Mouse (Mus musculus) erythroblast, embryonic 14.5 days (primary cell): ENCODE data around the gene Rom1. TPM values are rescaled to one million over a fixed set of nuclear protein-coding genes. Genes with fewer than 3 reads are reported as not detected.

Source experiments
- H3K27me3 ChIP-seq: 2 replicates; pipeline ENCODE4 v1.6.1; 2012; ENCODE audit warnings: inconsistent platforms; ENCODE audit not compliant: control insufficient read depth
- H3K36me3 ChIP-seq: 2 replicates; pipeline ENCODE4 v1.6.1; 2012; ENCODE audit warnings: mild to moderate bottlenecking, inconsistent platforms; ENCODE audit not compliant: control insufficient read depth
- H3K4me1 ChIP-seq: 2 replicates; pipeline ENCODE4 v1.6.1; 2012; ENCODE audit warnings: inconsistent platforms; ENCODE audit not compliant: control insufficient read depth
- H3K4me3 ChIP-seq: replicated peaks from 2 replicates; pipeline ENCODE3; 2012; ENCODE audit warnings: moderate library complexity, mild to moderate bottlenecking, inconsistent platforms
- H3K9me3 ChIP-seq: 2 replicates; pipeline ENCODE4 v1.6.1; 2012; ENCODE audit warnings: low read length, inconsistent platforms, mixed read lengths; ENCODE audit not compliant: control insufficient read depth
- GATA1 ChIP-seq: IDR thresholded peaks from 2 replicates; pipeline ENCODE4 v1.6.1; 2012; ENCODE audit warnings: low read length, inconsistent platforms, mixed read lengths
- TAL1 ChIP-seq: IDR thresholded peaks from 3 replicates; pipeline ENCODE4 v1.6.1; 2012; ENCODE audit warnings: low read length, inconsistent platforms, mixed read lengths
- polyA plus RNA-seq: library from polyadenylated mRNA; stranded (reverse); fragments of >175 nt; gene quantifications from 2 replicates; pipeline ENCODE4 v1.2.3, GENCODE M21; 2012

Gene Rom1
- polyA plus RNA-seq, 1 experiment: 0.57 TPM

DNA sequence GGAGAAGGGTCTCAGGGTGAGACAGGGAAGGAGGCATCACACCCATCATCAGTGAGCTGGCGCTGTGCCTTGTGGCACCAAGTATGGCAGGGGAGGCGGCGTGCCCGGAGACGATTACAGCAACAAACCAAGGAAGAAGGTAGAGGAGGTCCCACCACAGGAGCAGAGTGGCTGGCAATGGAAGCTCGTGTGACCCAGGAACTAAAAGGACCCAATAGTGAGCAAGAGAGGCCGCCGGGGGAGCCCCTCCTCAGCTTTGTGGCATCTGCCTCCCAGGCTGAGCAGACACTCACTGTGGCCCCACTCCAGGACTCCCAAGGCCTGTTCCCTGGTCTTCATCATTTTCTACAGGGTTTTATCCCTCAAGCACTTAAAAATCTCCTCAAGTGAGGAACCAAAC lies 36.6 kb upstream of the Rom1 start:
- Histone ChIP-seq H3K36me3 (peaks cover 79% of the 10 kb centered on the region), H3K27me3 (no peaks in the 10 kb centered on the region), H3K4me1 (peaks cover 46% of the 10 kb centered on the region), H3K4me3 (peak overlapping the region; percentile 77), H3K9me3 (no peaks in the 10 kb centered on the region)
- TF ChIP-seq GATA1: no peak
- no peak for TF ChIP-seq TAL1

DNA sequence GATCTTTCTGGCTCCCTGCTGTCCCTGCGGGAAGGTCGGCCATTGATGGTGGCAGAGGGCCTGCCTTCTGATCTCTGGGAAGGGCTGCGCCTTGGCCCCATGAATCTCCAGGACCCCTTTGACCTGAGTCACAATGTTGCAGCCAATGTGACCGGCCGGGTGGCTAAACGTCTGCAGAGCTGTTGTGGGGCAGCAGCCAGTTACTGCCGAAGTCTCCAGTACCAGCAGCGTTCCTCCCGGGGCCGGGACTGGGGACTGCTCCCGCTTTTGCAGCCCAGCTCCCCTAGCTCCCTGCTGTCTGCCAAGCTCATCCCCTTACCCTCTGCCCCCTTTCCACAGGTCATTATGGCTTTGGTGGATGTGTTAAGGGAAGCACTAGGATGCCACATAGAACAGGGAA lies 35.9 kb upstream of the Rom1 start:
- Histone ChIP-seq H3K4me3 (no peak overlapping the region), H3K4me1 (peaks cover 43% of the 10 kb centered on the region), H3K9me3 (no peaks in the 10 kb centered on the region), H3K27me3 (no peaks in the 10 kb centered on the region), H3K36me3 (peaks cover 79% of the 10 kb centered on the region)
- TF ChIP-seq GATA1: no peak

DNA sequence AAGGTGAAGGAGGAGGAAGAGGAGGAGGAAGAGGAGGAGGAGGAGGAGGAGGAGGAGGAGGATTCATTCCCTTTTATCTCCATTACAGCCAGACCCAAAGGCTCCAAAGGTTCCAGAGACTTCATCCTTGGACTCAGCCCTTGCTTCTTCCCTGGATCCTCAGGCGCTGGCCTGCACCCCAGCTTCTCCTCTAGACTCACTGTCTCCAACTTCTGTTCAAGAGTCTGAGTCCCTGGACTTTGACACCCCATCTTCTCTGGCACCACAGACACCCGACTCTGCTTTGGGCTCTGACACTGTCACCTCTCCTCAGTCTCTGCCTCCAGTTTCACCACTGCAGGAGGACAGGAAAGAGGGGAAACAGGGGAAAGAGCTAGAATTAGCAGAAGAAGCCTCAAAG lies 33.1 kb upstream of the Rom1 start:
- H3K4me1 ChIP-seq: peaks cover 22% of the 10 kb centered on the region
- H3K36me3 ChIP-seq: peaks cover 86% of the 10 kb centered on the region
- no peaks in the 10 kb centered on the region for H3K9me3 ChIP-seq

DNA sequence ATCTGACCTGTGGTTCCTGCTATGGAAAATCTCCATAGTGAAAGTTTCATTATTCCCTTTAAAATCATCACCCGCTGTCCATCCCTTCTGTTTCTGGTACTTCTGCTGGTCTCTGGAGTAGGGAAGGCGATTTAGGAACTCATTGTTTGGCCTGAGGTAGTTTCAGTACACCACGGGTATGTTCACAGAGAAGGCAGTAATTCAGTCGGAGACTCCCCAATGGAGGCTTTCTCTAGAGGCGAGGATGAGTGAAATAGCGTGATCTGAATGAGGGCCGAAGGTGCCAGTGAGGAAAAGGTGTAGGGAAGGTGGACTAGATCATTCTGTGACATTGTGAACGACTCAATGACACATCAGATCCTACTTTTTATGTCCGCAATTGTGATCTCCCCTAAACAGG lies 25.0 kb upstream of the Rom1 start:
- peak overlapping the region; percentile 88 for H3K4me3 ChIP-seq
- H3K27me3 ChIP-seq: no peaks in the 10 kb centered on the region
- no peak for TF ChIP-seq TAL1
- no peak for TF ChIP-seq GATA1
- H3K9me3 ChIP-seq: no peaks in the 10 kb centered on the region
- peaks cover 75% of the 10 kb centered on the region for H3K36me3 ChIP-seq
- H3K4me1 ChIP-seq: peaks cover 43% of the 10 kb centered on the region

More for the DNA sequence above, 33.1 kb upstream of the Rom1 start:
- Histone ChIP-seq H3K27me3 (no peaks in the 10 kb centered on the region), H3K4me3 (no peak overlapping the region)
- TF ChIP-seq TAL1 (no peak), GATA1 (no peak)

DNA sequence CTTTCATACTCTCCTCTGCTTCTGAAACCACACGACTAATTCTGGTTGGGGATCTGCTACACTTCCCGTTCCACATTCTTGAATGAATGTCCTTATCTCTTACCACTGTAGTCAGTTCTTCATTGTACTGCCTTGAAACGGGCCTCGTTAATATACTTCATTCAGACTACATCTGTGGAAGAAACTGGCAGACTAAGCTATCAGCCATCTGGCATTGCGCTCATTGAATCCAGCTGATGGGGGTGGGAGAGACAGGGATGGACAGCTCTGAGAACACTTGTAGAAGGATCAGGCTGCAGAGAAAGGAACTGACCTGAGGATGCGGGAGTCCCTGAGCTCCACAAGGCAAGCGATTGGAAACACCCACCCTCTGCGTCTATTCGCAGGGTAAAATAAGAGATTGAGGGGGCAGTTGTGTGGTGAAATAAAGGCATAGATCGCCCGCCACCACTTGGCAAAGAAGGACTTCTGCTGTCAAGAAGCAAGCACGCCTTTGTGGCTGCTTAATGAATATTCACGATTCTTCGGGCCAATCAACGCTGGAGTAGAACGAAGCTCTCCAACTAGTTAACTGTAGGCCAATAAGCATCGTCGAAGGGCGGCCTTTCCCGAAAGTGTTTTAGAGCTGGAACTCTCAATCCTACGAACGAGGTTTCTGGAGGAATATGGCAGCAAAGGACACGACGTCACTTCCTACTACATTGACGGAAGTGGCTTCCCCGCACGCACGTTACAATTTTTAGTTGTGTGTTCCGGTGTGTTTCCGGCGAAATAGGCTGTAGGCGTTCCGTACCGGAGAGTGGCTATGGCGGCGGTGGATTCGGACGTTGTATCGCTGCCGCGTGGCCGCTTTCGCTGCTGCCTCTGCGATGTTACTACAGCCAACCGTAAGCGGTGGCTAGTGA lies 24.2 kb upstream of the Rom1 start, which contains the start of gene Tut1:
Gene Tut1 (plus strand): TSS at position 713 of the 905 bp plus-strand sequence.
- H3K4me3 ChIP-seq: peak within 1 kb of the TSS; percentile 88
- H3K4me1 ChIP-seq: peaks cover 44% of the 10 kb centered on the region
- peaks cover 75% of the 10 kb centered on the region for H3K36me3 ChIP-seq
- H3K27me3 ChIP-seq: no peaks in the 10 kb centered on the region
- no peaks in the 10 kb centered on the region for H3K9me3 ChIP-seq
- no peak for TF ChIP-seq GATA1
- no peak for TF ChIP-seq TAL1

DNA sequence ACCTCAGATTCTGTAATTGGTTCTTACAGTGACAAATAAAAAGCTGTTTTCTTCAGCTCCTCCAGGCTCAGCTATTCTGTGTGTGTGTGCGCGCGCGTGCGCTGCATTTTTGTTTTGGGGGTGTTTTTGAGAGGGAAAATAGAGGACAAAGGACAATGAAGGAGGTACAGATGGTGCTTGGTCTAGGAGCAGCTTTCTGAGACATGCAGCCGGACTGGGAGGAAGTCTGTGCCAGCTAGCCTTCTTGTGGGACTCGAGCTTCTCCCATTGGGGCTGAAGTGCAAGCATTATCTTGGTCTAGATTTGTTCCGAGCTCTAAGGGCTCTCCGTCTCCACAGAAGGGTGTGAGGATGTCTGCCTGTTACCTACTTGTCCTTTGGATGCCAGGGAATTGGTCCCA lies 23.1 kb upstream of the Rom1 start:
- H3K27me3 ChIP-seq: no peaks in the 10 kb centered on the region
- H3K4me3 ChIP-seq: peak overlapping the region; percentile 12
- no peaks in the 10 kb centered on the region for H3K9me3 ChIP-seq
- peaks cover 55% of the 10 kb centered on the region for H3K4me1 ChIP-seq
- TF ChIP-seq GATA1 (no peak), TAL1 (no peak)
- H3K36me3 ChIP-seq: peaks cover 80% of the 10 kb centered on the region

DNA sequence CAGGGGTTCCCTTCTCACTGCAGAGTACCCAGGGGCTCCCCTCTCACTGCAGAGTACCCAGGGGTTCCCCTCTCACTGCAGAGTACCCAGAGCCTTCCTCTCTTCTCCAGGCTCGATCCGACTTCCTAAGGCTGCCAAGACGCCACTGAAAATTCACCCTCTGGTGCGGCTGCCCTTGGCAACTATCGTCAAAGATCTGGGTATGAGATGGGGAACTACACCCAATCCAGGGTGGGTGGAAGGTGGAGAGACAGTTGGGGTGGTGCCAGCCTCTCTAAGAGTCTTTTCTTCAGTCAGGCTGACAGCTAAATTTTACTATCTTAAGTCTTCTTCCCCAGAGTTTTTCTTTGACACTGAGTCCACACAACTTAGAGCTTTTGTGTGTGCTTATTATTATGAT lies 21.0 kb upstream of the Rom1 start:
- Histone ChIP-seq H3K4me3 (no peak overlapping the region), H3K36me3 (peaks cover 83% of the 10 kb centered on the region), H3K4me1 (peaks cover 70% of the 10 kb centered on the region), H3K27me3 (no peaks in the 10 kb centered on the region), H3K9me3 (no peaks in the 10 kb centered on the region)
- TF ChIP-seq GATA1: no peak
- TF ChIP-seq TAL1: no peak

DNA sequence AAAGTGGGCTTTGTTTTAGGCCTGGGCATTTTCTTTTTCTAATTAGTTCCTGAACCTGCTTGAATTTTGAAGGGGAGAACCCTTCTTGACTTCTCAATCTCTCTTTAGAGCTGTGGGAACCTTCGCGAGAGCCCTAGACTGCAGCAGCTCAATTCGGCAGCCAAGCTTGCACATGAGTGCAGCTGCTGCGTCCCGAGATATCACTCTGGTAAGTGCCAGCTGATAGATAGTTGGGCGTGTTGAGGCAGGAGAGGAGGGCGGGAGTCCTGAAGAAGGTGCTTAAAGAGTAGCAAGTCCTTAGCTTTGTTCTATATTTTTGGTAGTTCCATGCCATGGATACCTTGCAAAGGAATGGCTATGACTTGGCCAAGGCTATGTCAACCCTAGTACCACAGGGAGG lies 17.8 kb upstream of the Rom1 start:
- Histone ChIP-seq H3K9me3 (no peaks in the 10 kb centered on the region), H3K36me3 (peaks cover 88% of the 10 kb centered on the region), H3K4me3 (peak overlapping the region; percentile 2), H3K27me3 (no peaks in the 10 kb centered on the region), H3K4me1 (peaks cover 69% of the 10 kb centered on the region)
- no peak; the same call in 1 of the 2 replicates for TF ChIP-seq GATA1
- no peak for TF ChIP-seq TAL1

DNA sequence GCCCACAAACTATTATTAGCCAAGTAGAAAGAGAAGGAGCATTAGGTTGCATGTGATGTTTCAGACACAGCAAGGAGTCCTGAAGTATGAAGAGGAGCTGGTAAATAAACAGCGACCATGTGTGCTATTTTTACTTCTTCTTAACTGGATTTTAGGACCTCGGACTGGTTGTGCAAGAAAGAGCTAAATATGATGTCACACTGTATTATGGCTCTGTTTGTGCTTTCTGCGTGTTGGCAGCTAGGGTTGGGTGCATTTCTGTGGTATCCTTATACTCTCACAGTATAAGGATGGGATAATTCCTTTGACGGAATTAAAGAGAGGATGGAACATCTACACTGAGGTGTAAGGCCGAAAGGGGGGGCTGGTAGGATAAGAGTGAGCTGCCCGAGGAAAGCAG lies 16.1 kb upstream of the Rom1 start:
- H3K4me1 ChIP-seq: peaks cover 75% of the 10 kb centered on the region
- H3K9me3 ChIP-seq: no peaks in the 10 kb centered on the region
- H3K4me3 ChIP-seq: peak overlapping the region; percentile 100
- no peak for TF ChIP-seq GATA1
- no peak for TF ChIP-seq TAL1
- no peaks in the 10 kb centered on the region for H3K27me3 ChIP-seq
- H3K36me3 ChIP-seq: peaks cover 78% of the 10 kb centered on the region

DNA sequence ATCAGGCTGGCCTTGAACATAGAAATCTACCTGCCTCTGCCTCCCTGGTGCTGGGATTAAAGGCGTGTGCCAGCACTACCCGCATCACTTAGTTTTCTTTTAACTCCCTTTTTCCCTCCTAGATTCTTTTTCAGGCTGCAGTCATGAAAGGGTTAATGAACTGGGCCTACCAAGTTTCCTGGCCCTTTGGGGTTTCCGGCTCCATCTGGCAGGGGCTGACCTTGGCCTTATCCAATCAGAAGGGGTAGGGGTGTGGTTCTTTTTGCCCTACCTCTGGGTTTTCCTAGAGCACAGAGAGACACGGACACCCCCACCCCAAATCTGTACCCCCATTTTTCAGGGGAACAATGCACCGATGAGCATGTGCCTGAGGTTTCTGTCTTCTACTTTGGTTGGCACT lies 15.6 kb upstream of the Rom1 start:
- no peak for TF ChIP-seq TAL1
- TF ChIP-seq GATA1: no peak
- H3K4me1 ChIP-seq: peaks cover 74% of the 10 kb centered on the region
- H3K36me3 ChIP-seq: peaks cover 76% of the 10 kb centered on the region
- H3K4me3 ChIP-seq: peak overlapping the region; percentile 100
- no peaks in the 10 kb centered on the region for H3K27me3 ChIP-seq
- H3K9me3 ChIP-seq: no peaks in the 10 kb centered on the region
